Mouse (Mus musculus): Measurements from ENCODE around the gene Mcat.
"Not testable (repeated sequence)": the region's sequence is repeated elsewhere in the genome, so short reads cannot be mapped to it uniquely, and the experiment has no call there.

The Mcat gene

DNA sequence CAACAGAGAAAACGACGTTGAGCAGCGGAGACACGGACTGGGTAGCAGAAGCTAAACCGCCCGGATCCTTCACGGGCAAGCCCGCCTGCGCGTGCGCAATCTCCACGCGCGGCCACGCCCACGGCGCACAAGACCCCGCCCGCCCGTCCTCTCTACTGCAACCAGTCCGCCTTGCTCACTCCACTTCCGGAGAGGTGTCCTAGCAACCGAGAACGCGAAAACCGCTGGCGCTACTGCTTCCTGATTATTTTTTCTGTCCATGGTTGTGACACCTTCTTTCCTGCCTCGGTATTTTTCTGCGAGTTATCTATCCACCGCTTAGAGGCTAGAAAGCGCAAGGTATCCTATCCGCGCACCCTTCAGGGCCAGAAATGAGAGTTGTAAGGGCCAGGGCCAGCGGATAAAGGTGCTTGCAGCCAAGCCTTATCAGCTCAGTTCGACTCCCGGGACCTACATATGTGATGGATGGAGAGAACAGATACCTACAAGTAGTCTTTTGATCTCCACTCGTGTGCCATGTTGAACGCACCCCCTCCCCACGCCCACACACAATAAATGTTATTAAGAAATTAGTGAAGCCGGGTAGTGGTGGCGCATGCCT is 52.7 kb downstream of the Mcat start, which contains the start of gene Ttll1:
TSS of gene Ttll1 (minus strand) at position 89 of the 601 bp plus-strand sequence.
- DNase-seq (ENCODE audit: low spot score in 2 of 2) = peak; percentile 91 to 92

DNA sequence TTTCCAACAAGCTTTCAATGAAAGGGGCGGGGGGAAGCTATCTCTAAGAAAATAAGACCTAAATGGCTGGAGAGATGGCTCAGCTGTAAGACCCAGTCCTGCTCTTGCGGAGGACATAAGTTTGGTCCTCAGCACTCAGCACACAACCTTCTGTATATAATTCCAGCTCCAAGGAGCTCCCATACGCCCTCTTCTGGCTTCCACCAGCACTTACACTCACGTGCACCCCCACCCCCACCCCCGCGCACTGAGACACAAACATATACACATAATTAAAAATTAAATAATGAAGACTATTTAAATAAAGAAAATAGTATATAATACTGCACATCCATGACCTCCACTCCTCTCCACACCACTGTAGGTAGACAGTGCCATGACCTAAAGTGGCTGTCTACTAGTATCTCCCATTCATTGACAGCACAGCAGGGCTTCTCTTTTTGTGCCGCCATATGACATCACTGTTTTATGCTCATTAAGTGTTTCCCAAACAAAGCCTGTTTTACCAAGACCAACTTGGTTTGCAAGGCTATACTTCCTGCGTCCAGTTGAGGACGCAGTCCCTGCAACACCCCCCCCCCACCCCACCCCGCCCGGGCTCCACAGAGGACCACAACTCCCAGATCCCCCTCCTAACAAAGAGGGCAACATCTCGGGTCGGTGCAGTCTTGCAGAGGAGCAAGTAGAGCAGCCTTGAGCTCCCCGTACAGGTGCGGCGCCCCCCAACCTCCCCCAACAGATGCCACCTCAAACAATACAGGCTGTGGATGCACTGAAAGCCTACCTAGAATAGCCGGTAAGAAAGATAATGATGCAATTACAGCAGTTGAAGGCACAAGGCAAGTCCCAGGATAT is 53.4 kb downstream of the Mcat start:
- DNase-seq (ENCODE audit: low spot score in 2 of 2) = no peak

DNA sequence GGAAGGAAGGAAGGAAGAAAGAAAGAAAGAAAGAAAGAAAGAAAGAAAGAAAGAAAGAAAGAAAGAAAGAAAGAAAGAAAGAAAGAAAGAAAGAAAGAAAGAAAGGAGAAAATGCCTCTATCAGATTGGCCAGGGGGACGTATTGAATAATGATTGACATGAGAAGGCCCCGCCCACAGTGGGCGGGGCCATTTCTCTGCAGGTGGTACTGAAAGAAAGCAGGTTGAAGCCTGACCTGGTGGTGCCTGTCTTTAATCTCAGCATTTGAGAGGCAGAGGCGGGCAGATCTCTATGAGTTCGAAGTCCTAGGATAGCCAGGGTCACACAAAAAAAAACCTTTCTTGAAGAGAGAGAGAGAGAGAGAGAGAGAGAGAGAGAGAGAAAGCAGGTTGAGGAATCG is 62.1 kb downstream of the Mcat start:
- DNase-seq (ENCODE audit: low spot score in 2 of 2) = not testable (repeated sequence)

DNA sequence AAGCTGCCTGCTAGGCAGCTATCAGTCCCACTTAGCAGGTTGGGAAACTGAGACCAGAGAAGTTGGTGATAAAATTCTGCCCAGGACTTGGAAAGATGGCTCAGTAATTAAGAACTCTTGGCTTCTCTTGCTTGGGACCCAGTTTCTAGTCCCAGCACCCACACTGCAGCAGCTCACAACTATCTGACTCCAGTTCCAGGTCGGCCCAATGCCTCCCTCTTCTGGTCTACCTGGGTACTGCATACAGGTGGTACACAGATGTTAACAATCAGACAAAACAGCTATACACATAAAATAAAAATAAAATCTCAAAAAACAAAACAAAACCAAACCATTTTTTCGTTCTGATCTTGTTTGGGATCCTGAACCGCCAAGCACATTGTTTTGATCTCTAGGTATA is 63.2 kb downstream of the Mcat start:
- DNase-seq (ENCODE audit: low spot score in 2 of 2) = peak; percentile 31 to 57

DNA sequence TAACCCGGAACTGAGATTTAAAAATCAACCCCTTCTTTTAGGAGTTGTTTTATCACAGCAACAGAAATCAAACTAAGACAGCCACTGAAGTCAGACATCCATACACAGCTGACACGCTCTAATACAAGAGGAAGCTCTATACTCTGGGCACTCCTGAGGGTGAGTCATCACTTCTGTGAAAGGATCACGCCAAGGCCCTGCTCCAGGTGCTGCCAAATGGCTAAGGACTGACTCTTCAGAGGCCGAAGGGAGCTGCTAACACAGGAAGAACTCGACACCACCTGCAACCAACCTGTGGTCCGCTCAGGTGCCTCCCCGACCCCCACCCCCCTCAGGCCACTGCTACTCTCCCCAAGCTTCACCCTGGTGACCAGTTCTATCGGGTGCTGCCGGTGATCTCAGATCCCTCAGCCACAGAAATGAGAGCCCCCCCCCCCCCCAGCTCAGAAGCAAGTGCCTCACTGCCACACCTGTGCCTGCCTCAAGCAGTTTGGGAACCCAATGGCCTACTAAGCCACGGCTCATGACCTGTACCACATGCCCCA is 64.3 kb downstream of the Mcat start:
- DNase-seq (ENCODE audit: low spot score in 2 of 2) = no peak

DNA sequence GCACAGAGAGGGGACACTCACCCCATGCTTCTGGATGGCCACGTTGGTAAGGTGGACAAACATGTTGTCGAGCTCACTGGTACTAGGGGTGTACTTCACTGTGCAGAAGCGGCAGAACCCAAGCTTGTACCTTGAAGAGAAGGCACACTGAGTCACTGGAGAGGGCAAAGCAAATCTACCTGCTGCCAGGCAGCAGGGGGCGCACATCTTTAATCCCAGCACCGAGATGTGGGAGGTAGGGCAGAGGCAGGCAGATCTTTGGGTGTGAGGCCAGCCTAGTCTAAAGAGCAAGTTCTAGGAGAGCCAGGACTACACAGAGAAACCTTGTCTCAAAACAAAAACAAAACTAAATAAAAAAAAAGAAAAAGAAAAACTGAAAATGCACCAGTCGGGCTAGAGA is 66.3 kb downstream of the Mcat start:
- no peak for DNase-seq (ENCODE audit: low spot score in 2 of 2)
